Mouse (Mus musculus): ENCODE data around the gene Pkd2. TPM values are rescaled to one million over a fixed set of nuclear protein-coding genes. Genes with fewer than 3 reads are reported as not detected.

Gene Pkd2
- total RNA-seq, 2 experiments from 2014 or later, result 33.3 to 34.2 TPM

DNA sequence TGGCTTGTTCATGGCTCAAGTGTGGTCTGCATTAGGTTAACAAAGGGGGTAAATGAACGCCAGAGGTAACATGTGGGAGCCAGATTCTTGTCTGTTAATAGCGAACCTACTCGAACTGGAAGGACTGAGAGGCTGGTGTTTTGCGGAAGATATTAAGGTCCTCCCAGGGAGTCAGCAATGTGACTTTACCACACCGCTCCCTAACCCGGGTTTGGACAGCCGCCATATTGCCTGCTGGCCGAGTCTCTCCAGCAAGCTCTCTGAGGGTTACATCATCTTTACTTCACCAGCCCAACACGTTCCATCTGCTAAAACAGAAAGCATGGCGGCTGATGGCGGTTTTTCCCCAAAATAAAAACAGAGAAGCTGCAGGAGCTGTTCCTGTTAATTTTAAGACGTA lies 6.5 kb downstream of the Pkd2 start:
- peak; percentile 79 for DNase-seq

DNA sequence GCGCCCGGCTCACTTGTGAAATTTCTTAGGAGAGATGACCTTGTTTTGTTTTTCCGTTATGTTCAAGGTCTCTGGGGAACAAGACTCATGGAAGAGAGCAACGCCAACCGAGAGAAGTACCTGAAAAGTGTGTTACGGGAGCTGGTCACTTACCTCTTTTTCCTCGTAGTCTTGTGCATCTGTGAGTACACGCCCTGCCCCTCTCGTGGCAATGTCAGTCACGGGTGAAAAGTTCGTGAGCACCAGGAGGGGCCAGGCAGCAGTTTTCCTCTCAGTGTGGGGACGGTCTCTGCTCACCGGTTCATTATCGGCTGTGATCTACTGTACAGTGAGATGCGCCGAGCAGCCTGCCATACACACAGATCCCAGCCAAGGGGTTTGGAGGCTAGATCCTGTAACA lies 7.6 kb downstream of the Pkd2 start:
- no peak for DNase-seq

DNA sequence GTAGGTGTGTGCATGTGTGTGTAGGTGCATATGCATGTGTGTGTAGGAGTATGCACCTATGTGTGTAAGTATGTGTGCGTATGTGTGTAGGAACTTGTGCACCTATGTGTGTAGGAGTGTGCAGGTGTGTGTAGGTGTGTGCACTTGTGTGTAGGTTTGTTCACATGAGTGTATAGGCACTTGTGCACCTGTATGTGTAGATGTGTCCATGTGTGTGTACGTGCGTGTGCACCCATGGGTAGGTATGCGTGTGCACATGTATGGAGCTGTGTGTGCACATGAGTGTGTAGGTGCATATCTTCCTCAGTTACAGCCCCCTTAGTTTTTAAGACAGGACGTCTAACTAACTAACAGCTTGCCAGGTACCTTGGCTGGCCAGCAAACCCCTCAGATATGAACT lies 9.3 kb downstream of the Pkd2 start:
- no peak for DNase-seq

DNA sequence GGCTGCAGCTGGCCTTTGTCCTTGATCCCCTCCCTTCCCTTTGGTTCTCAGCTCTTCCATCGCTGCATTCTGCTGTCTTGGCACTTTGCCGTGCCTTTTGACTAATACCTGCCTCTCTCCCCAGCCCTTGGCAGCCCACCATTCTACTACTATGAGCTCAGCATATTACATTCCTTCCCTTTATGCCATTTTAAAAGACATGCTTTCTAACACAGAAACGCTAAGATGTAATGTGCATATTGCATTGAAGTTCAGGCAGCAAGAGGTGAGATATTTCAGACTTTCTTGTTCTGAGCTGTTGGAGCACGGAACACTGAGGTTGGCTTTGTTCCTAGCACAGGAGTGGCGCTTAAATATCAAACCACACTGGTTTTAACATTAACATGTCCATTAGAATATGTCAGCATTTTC lies 11.7 kb downstream of the Pkd2 start:
- no peak for DNase-seq

DNA sequence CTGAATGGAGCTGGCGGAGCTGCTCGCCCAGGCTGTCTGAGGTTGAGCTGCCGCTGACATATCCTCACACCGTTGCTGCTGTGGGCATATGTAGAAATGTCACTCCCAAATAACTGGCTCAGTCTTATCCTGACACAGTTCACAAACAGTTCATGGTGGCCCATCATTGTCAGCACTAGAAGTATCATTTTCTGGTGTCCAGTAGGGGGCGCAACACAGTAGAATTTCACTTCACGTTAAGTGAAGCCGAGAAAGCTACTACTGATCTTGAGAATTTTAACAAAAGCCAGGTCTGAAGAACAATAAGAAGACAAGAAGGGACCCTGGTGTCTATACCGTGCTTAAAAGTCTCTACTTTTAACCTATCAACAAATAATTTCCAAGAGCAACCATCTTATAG lies 13.1 kb downstream of the Pkd2 start:
- peak; percentile 13 for DNase-seq

DNA sequence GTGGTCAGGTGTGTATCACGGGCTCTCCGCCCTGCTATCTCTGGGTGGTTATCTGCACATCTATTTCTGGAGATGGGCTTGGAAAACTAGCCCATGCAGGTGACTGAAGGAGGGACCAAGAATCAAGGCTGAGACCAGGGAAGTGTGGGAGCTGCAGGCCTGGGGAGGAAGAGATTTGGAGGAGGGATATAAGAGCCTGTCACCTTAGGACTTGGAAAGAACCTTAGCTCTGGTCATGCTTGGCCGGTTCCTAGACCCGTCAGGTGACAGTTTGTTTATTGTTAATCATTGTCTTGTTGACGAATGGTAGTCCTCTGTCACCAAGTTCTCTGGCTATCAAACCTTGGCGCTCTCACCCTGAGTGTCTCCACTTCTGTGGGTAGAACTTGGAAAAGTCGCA lies 21.1 kb downstream of the Pkd2 start:
- no peak for DNase-seq

DNA sequence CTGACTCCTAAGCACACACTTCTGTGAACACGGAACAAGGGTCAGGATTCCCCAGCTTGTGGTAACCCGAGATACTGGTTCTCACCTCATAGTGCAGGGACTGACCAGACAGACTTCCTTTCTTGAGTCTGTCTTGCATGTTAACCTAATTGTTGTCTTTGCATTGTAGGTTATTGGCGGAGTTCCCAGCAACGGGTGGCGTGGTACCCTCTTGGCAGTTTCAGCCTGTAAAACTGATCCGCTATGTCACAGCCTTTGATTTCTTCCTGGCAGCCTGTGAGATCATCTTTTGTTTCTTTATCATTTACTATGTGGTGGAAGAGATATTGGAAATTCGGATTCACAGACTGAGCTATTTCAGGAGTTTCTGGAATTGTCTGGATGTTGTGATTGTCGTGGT lies 23.6 kb downstream of the Pkd2 start:
- no peak for DNase-seq

DNA sequence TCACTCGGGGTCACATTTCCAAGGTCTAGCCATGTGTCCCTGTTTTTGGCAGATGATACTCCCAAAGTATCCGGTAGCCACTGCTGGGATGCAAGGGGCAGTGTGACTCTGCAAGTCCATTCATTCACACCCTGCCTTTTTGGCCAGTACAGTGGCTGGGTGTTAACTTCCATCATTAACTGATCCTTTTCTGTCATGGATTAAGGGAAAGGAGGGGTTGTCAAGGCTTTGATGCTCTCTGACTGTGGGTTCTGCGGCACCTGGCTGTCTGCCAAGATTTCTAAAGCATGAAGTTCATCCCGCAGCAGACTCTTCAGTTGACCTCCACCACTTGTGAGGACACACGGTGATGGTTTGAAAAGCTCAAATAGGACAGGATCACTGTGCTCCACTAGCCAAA lies 32.3 kb downstream of the Pkd2 start:
- DNase-seq, result no peak

DNA sequence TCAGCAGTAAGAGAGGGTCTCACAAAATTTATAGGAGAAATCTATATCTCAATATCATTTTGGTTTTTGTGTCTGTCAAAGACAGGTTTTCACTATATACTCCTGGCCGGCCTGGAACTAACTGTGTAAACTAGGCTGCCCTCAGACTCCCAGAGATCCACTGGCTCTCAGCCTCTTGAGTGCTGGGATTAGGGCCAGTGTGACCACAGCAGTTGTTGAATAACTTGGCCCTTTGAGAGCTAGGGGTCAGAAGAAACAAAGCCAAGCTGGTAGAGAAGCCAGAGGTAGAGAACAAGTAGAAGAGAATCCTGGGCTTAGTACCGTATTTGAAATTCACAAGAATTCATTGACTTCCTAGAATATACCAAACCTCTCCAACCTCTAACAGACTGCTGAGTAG lies 45.6 kb downstream of the Pkd2 start:
- no peak for DNase-seq

DNA sequence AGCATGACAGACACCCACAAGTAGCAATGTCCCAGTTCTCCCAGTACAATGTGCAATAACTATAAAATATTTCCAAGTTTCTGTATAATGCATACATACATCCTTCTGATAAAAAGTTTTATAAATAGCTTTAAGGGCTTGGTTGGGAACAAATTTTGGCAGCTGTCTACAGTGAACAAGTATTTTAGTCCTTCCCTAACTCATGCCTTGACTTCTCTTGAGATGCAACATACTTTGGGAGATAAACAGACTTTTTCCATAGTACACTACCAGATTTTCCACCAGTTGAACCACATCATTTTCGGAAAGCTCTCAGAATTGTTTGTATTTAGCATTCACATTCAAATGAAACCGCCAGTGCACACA lies 48.6 kb downstream of the Pkd2 start:
- DNase-seq, result no peak

DNA sequence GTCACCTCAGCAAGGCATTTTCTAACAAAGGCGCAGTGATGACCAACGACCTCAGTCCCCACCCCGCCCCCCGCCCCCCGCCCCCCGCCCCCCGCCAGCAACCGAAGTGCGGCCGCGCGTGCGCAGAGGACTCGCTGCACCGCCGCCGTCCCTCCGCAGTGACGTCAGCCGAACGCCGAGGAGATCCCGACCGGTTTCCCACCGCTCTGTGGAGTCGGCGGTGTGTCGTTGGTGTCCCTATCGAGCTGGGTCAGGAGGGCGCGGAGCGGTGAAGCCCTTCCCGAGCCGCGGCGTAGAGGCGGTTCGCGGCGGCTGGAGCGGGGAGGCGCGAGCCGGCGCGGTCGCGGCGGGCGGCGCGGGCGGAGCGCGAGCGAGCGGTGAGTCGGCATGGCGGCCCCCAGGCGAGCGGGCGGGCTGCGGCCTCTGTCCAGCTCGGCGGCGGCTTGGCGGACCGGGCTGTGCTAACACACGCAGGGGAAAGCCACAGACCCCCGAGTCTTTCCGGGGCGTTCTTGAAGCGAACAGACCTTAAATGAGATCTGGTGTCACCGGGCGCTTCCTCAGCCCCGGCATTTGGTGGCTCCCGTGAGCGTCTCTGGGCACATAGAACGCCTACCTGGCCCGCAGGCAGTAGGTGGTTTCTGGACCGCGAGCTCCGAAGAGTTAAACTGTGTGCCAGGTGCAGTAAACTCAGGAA lies 49.1 kb downstream of the Pkd2 start, which contains the start of gene BC005561:
Gene BC005561 (plus strand): TSS at position 158 of the 697 bp plus-strand sequence.
- peak; percentile 90 for DNase-seq

DNA sequence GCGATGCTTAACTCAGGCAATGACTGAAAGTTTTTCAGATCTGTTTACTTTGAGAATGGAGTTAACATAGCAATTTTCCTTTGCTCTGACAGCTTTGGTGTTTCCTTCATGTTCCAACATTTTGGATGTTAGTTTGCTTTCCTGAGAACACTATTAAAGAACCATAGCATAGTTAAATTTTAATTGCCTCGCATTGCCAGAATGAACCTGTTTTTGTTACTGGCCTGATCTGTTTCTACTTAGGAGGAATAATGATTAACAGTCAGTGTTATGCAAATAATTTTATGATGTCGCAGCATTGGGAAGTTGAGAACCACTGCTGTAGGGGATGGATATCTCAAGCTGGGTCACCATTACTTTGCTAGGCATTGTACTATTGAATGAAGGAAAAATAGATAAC lies 52.0 kb downstream of the Pkd2 start:
- no peak for DNase-seq

DNA sequence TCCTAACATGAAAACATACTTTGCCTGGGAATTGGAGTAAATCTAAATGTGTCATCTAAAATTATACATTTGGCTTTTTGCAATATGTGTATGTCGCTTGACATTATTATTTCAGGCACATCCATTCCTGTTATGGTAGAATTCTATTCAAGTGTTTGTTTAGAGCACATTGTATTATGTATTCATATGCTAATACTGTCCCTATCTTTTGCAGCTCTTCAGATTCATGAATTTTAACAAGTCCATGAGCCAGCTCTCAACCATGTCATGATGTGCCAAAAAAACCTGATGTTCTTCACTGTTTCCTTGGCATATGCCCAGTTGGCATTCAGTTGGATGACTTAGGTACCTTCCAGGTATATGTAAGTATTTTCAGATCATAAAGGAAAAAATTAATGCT lies 79.4 kb downstream of the Pkd2 start:
- DNase-seq, result no peak

DNA sequence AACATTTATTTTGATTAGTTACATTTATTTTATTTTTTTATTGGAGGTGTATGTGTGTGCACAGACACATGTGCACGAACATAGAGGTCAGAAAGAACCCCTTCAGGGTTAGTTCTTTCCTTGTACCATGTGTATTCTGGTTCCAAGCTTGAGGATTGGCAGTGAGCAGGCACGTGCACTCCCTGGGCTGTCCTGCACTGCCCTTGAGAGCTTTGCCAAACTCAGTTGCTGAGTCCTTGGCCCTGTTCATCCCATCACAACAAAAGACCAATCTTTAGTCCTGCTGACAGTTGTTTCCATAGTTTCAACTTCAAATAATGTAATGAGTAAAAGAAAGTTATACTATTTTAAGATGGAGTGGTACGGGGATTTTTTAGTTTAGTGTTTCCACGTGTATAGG lies 80.1 kb downstream of the Pkd2 start:
- DNase-seq, result no peak

Other genes with a start within 250 kb of the Pkd2 start
- gene Ibsp, start 160.3 kb upstream of the Pkd2 start, total RNA-seq (2021), result not detected
- gene Mepe, start 134.1 kb upstream of the Pkd2 start, total RNA-seq (2021), result not detected
- gene Spp1, start 24.3 kb upstream of the Pkd2 start, total RNA-seq (2021), result under 1 TPM; 0.45 to 0.61 TPM
- gene BC005561, start 48.9 kb downstream of the Pkd2 start, total RNA-seq (2021), result 1 to 10 TPM; 8.1 to 8.2 TPM

Data from heart, postnatal 4 days (tissue).